Mouse (Mus musculus) frontal cortex, postnatal 14 days (tissue): ENCODE measurements around the gene Tmem108.

Source experiments
- DNase-seq, 2 experiments: peaks; one replicate each; pipeline ENCODE4 v3.0.0; 2022; ENCODE audit warnings: low spot score in 2 of 2

The Tmem108 gene

DNA sequence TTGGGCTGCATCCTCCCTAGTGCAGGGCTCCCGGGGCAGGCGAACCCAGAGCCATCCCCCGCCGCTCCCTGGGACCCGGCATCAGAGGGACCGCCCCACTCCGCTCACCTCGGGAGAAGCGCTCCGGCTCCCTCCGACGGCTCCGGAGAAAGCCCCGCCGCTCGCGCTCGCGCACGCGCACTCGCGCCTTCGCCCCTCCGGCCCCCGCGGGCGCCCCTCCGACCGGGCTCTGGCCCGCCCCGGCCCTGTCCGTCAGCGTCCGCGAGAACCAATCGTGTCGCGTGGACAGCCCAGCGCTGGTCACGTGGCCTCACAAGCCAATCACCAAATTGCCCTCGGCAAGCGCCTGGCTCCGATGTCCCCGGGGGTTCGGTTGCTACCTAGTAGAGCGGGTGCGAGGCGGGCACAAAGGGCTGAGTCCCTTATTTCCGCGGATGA, at the start of gene Tmem108:
Tmem108 (minus strand) TSS at position 191 of the 438 bp plus-strand sequence.
- peak; percentile 86 to 88 for DNase-seq

DNA sequence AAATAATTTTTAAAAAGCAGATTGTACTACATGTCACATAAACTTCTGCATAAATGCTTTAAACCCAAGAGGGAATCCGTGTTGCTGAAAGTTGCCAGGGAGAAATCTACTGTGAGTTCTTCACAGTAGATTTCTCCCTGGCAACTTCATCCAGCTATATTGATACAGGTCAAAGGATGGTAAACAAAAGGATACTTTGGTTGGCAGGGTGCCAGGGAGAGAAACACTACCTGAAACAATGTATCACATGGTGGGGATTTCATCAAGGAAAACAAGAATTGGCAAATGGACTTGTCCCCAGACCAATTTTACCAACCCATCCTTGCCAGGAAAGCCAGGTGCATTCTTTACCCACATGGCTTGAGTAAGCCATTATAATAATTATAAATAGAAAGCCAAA, 27.4 kb upstream of the Tmem108 start:
- DNase-seq: no peak

- no peak for DNase-seq
These were observed 22.5 kb upstream of the Tmem108 start for GRCm38 (mm10) chr9:103784156-103784555.

DNA sequence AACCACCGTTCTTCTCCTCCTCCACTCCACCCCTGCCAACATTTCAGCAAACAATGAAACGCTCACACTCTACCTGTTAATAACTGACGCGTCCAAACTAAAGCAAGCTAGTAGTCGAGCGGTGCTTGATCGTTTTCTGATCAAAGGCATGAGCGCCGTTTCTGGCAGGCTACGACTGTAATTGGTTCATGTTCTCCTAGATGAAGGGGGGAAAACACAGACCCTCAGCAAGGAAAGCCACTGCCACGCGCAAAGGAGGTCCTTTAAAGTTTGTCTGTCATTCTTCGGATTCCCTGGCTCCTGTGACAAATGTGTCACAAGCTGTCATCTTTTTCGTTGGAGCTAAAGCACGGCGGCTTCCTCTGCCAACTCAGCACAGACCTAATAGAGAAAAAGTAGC, 21.6 kb upstream of the Tmem108 start:
- DNase-seq: no peak

DNA sequence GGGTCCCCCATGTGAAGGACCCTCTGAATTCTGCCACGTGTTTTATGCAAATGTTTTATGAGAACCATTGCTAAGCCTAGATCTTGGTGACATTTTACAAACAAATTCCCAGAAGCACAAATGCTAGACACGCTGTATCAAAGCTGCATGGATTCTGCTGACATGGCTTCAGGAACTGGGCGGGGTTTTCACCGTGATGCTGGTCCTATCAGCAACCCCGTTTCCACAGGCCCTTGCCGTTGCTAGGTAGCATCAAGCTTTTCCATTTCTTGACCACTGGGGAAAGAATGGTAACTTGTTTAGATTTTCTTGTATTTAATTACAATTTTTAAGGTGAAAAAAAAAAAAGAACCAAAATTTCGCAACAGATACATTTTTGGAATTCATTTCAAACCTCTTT, 20.7 kb upstream of the Tmem108 start:
- no peak for DNase-seq

DNA sequence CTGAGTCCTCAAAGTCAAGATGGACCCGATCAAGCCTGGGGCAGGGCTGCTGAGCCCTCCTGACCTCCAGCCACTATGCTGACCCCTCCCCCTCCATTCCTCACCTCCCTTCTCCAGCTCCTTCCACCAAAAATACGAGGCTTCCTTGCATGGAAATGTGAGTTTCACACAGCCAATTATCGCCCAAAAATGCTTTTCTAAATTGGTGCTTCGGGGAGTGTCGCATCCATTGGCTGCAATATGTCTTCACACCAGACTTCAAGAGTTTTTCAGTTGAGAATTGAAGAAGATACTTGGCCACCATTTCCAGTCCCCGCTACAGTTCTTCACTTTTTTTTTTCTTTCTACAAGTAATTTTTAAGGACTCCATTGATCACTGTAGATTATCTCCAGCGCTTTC, 19.8 kb upstream of the Tmem108 start:
- no peak for DNase-seq

DNA sequence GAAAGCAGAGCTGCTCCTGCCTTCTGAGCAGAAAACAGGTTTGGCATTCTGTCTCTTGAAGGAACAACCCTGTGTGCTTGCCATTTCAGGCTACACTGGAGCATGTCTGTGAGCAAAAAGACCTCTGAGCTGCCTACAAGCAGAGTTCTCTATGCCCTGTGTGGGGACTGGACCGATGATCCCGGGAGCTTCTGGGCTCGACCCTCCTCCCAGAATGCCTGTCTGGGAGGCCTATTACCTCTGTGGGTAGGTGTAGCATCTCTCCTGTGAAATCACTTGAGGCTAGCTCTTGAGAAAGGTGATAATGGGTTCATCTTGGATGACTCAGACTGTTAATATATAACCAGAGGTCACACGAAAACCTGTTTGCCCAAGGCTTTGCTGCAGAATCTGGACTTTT, 19.0 kb upstream of the Tmem108 start:
- no peak for DNase-seq

DNA sequence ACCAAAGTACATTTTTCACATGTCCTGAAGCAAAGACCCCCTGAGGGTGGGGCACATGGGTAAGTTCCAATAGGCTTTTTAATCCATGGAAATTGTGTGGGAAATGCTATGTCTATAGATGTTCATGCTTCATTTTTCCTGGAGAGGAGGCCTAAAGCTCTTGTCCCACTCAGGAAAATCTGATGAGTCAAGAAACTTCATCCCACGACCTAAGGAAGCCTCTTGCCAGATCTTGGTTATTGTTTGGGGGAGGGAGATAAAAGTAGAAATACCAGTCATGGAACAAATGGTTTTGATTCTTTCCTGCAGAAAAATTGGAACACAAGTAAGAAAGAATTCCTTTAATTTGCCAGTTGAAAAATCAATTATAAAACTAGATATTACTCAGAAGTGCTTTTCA, 16.5 kb upstream of the Tmem108 start:
- DNase-seq: no peak

GRCm38 (mm10) chr9:103761151-103761571, 476 bp downstream of the Tmem108 start:
- no peak for DNase-seq

DNA sequence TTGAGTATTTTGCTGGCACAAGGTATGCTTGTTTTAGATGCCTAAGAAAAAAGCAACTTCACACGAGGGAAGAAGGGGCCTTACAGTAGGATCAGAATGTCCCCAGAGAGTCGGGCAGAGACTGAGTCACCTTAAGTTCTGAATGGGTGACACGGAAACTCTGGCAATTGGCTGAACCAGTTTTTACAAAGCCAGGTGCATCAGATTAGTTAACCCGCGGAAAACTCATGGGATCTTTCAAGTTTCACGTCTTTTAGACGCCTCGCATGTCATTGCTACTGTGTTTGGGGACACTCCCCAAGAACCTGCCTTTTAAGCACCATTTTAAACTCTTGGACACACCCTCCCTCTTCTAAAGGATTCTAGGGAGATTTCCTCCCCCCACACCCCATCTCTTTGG, 1.3 kb downstream of the Tmem108 start:
- DNase-seq: no peak

DNA sequence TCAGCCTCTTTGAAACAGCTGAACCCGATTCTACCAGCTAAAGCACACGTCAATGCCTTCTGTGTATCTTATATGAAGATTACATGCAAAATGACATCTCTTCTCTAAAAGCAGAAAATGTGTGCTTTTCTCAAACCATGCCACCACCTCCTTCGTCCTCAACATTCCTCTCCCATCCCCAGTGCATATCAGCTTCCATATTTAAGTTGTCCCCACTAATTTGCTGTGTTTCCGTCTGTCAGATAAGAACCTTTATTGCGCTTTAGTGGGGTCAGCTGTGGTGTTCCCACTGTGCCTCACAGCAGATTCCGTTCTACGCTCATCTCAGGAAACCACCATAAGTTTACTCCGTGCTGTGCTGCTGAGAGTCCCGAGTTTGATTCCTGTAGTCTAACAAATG, 1.8 kb downstream of the Tmem108 start:
- no peak for DNase-seq

DNA sequence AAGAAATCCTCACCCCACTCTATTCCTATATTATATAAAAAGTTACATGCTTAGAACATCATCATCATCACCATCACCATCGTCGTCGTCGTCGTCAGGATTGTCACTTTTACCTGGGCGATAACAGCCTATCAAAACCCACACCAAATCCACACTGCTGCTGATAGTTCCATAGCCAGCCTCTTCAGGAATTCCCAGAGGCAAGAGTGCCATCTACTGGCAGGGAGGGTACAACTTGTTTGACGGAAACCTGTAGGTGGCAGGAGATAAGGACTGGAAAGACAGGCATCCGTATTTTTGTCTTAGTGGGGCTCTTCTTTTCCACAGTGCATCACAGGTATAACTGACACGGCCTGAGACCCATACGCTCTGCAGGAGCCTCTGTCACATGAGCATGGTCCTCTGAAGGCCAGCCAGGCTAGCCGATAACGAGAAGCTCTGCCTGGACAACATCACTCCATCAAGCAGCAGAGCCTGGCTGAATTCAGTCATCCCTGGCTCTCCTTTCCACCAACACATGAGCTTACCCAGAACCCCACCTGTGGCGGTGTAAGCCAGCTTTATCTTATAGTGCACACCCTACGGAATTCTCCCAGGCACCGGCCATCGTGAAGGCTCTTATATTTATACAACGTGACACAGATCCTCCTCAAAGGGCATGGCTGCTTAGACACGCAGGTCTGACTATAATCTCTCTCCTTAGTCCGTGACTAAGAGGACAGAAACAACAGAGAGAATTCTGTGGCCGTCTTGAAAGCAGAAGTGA, 2.5 kb downstream of the Tmem108 start:
- peak; percentile 62 to 79 for DNase-seq

GRCm38 (mm10) chr9:103758246-103758645, 3.4 kb downstream of the Tmem108 start:
- DNase-seq: no peak

DNA sequence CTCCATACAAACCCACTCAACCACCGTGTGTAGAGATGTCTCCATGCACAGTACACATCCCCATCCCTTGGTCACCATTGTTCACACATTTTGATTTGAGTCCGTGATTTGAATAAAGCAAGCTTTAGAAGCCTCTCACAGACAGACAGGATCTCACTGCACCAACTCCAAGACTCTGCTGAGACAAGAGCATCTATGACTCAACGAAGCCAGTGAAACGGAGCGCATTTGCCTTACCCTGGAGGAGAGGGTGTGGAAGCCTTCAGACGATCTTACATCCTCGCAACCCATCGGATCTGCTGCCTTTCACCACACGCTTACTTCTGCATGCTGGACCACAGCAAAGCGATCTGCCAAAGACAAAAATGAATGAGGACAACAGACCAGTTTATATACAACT, 9.0 kb downstream of the Tmem108 start:
- no peak for DNase-seq

DNA sequence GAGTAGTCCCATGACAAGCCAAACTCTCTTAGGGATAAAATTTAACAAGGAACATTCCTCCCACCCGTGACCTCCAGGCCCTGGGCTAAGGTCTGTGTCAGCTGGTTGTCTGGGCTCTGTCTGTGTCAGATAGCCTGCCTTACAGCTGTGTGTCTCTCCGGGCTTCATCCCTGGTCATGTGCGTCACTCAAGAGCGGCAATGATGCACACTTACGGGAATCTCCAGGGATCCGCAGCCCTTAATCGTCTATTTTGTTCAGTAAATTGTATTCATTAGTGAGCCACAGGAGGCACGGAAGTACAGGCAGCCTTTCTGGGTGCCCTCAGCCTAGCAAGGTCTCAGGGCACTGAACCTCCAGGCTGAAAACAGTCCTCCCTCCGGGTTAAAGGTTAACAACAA, 10.1 kb downstream of the Tmem108 start:
- DNase-seq: no peak

DNA sequence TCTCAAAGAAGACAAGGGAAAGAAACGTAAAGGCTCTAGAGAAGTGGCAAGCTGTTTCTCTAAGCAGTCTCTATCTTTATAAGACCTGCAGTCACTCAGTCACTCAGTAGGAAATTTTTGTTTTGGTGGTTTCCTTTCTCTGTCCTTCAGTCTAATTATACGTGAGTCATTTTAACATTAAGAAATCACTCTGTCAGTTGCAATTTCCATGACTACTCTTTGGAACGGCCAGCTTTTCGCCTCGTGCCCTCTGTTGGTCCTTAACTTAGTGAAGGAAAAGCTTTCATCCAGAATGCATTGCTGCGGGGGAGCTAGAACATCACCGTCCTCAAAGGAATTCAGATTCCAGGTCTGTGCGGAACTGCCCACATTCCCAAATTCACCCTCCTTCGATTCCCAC, 11.1 kb downstream of the Tmem108 start:
- DNase-seq: no peak

- no peak for DNase-seq
These were observed 15.0 kb downstream of the Tmem108 start for GRCm38 (mm10) chr9:103746598-103746997.

DNA sequence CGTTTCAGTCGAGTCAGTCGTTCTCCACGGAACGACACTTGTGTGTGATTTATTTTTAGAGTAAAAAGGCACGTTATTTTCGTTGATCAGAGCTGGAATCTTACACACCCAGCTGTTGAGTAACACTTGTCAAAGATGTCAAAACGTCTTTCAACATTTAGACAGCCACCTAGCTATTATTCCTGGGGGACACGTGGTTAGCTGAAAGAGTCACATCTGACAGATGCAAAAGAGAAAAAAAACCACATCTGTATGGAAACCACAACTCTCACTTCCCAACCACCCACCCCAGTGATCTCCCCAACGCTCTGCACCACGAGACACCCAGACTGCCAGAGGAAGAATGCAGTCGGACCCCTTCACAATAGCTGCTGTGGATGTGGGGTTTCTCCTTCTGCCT, 21.5 kb downstream of the Tmem108 start:
- DNase-seq: no peak

GRCm38 (mm10) chr9:103739062-103739461, 22.6 kb downstream of the Tmem108 start:
- no peak for DNase-seq

GRCm38 (mm10) chr9:103729716-103730115, 31.9 kb downstream of the Tmem108 start:
- DNase-seq: no peak

GRCm38 (mm10) chr9:103726751-103727462, 34.7 kb downstream of the Tmem108 start:
- DNase-seq: no peak

DNA sequence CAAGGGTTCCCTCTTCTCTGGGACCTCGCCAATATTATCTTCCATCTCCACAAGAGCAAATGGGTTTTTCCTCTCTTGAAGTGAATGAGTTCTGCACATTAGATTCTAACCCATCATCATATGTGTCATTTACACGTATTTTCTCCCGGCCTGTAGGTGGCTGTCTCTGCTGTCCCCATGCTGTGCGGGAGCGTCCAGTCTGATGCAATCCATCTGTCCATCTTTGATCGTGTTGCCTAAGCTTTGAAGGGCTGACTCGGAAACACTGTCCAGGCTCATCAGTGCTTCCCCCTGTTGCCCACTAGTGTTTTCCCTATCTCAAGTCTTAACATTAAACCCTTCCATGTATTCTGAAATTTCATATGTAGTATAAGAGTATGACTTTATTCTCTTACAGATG, 36.1 kb downstream of the Tmem108 start:
- DNase-seq: no peak

DNA sequence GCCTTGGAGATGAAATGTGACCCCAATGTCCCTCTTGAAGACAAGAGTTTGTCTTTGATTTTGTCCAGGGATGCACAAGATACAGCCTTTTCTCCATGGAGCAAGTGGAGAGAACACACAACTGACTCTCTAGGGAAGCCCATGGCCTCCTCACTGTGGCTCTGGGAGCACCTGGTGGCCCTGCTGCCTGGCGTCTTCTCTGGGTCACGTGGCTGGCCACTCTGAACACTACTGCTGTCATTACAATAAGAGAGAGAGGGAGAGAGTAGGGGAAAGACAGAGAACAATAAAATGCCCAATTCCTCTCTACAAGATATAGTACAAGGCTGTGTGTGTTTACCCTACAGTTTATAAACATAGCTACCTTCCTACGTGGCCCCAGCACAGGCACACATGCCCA, 40.2 kb downstream of the Tmem108 start:
- DNase-seq: no peak
